Mouse (Mus musculus) heart, adult 2 months (tissue): Measurements from ENCODE around the gene Ftl1-ps1. TPM values are rescaled to one million over a fixed set of nuclear protein-coding genes. Genes with fewer than 3 reads are reported as not detected.

Experiments used
- DNase-seq, 2 experiments: peaks; one replicate each; pipeline ENCODE4 v3.0.0; 2021
- H3K27ac ChIP-seq: fragments of 200-600 bp; 2 replicates; pipeline ENCODE4 v1.8.1; 2022
- H3K27me3 ChIP-seq: fragments of 200-500 bp; 2 replicates; pipeline ENCODE4 v1.6.1; 2012; ENCODE audit warnings: mild to moderate bottlenecking, low read length, inconsistent platforms, mixed read lengths; ENCODE audit not compliant: control insufficient read depth, insufficient read depth
- H3K36me3 ChIP-seq: fragments of 200-500 bp; 2 replicates; pipeline ENCODE4 v1.6.1; 2012; ENCODE audit warnings: low read length, inconsistent platforms; ENCODE audit not compliant: control insufficient read depth, insufficient read depth
- H3K4me1 ChIP-seq: fragments of 200-500 bp; 2 replicates; pipeline ENCODE4 v1.6.1; 2011; ENCODE audit warnings: low read length; ENCODE audit not compliant: control insufficient read depth, insufficient read depth
- H3K4me3 ChIP-seq: fragments of 200-600 bp; 2 replicates; pipeline ENCODE4 v1.8.1; 2022
- H3K79me2 ChIP-seq: fragments of 200-500 bp; replicated peaks from 2 replicates; pipeline ENCODE4 v1.6.1; 2012; ENCODE audit warnings: mild to moderate bottlenecking, inconsistent platforms, low read length, moderate library complexity, mixed read lengths; ENCODE audit not compliant: control insufficient read depth, insufficient read depth
- H3K9ac ChIP-seq: fragments of 200-500 bp; 2 replicates; pipeline ENCODE4 v1.6.1; 2012; ENCODE audit warnings: low read depth, mild to moderate bottlenecking, control low read depth, inconsistent platforms, low read length, mixed read lengths
- EP300 ChIP-seq: fragments of 200-500 bp; IDR thresholded peaks from 2 replicates; pipeline ENCODE4 v1.6.1; 2011; ENCODE audit warnings: low read depth, low read length, control low read depth; ENCODE audit not compliant: insufficient read depth
- POLR2A ChIP-seq: fragments of 200-500 bp; IDR thresholded peaks from 2 replicates; pipeline ENCODE4 v1.6.1; 2011; ENCODE audit warnings: mild to moderate bottlenecking, low read depth, low read length, control low read depth; ENCODE audit not compliant: insufficient read depth
- WGBS: fragments of 180-500 bp; shearing (Covaris S2); methylation state at CpG from one replicate; pipeline ENCODE4 v1.1.7; 2018; 5-methylcytosine and 5-hydroxymethylcytosine counted together
- intact Hi-C: fragments of 180-260 bp; cut with DNase I; formaldehyde crosslinking; loops from one replicate; pipeline ENCODE4 v1.15.1; 2025
- microRNA-seq, 2 experiments: library from miRNA; unstranded; fragments of <30 nt; microRNA quantifications; one replicate each; pipeline ENCODE4 v1.2.0; 2021
- polyA plus RNA-seq: library from polyadenylated mRNA; depleted of rRNA; stranded (reverse); fragments of >200 nt; gene quantifications from 2 replicates; pipeline ENCODE4 v1.2.3, GENCODE M21; 2012; rRNA removed
- total RNA-seq, 2 experiments: library from RNA; stranded (reverse); gene quantifications; 2 replicates each; pipeline ENCODE4 v1.2.3; 2021

Gene Ftl1-ps1
- total and polyA plus RNA-seq, 3 experiments: 14.6 to 342 (median 277) TPM

DNA sequence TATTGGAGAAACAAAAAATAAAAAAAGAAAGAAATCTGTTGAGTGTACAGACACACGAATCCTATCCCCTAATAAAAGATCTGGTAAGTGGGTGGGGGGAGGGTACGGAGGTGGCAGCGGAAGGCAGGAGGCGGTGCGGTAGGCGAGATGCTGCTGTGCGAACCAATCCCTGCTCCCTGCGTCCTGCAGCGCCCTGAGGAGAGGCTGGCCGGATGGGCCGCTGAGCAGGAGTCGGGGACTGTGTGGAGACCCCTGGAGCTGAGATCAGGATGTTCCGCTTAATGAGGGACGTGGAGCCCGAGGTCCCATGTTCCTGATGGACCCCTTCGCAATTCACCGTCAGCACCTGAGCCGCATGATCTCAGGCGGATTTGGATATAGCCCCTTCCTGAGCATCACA lies 40.4 kb downstream of the Ftl1-ps1 start:
- WGBS: 19% methylated on average over 19 of the region's 19 CpGs
- no peak for DNase-seq

More for the DNA sequence above, 40.4 kb downstream of the Ftl1-ps1 start:
- Histone ChIP-seq H3K27me3 (no peaks in the 10 kb centered on the region), H3K79me2 (no peaks in the 10 kb centered on the region), H3K4me1 (no peaks in the 10 kb centered on the region), H3K9ac (no peak overlapping the region), H3K27ac (no peak overlapping the region), H3K4me3 (no peak overlapping the region), H3K36me3 (no peaks in the 10 kb centered on the region)
- TF ChIP-seq POLR2A (no peak), EP300 (no peak)
- intact Hi-C loops: no loop called here

Small RNAs within 50 kb of the gene (microRNA-seq; reads per million reads assigned to microRNA genes)
- 0 reads per million in 2 experiments for gene Mir692-3

Other genes starting within 250 kb of the Ftl1-ps1 start
- 10 to 100 TPM; 47.5 to 54.1 TPM for gene Exoc3, start 191.0 kb upstream of the Ftl1-ps1 start, total RNA-seq
- gene Exoc3, start 191.0 kb upstream of the Ftl1-ps1 start, polyA plus RNA-seq: 51.2 and 69.8 TPM in 2 replicates
- gene Ahrr, start 107.4 kb upstream of the Ftl1-ps1 start, total RNA-seq: under 1 TPM; 0.89 to 0.91 TPM
- 1.2 and 2.7 TPM in 2 replicates for gene Ahrr, start 107.4 kb upstream of the Ftl1-ps1 start, polyA plus RNA-seq
- 10 to 100 TPM; 40.2 to 43.5 TPM for gene Pdcd6, start 82.1 kb upstream of the Ftl1-ps1 start, total RNA-seq
- 51.0 and 84.2 TPM in 2 replicates for gene Pdcd6, start 82.1 kb upstream of the Ftl1-ps1 start, polyA plus RNA-seq
- gene Sdha, start 49.4 kb upstream of the Ftl1-ps1 start, total RNA-seq: 1,000 to 10,000 TPM; 1,363 to 1,571 TPM
- gene Sdha, start 49.4 kb upstream of the Ftl1-ps1 start, polyA plus RNA-seq: 687 and 1,076 TPM in 2 replicates
- gene Ccdc127, start 49.4 kb upstream of the Ftl1-ps1 start, total RNA-seq: 10 to 100 TPM; 51.3 to 53.5 TPM
- gene Ccdc127, start 49.4 kb upstream of the Ftl1-ps1 start, polyA plus RNA-seq: 5.5 and 7.5 TPM in 2 replicates
- 10 to 100 TPM; 69.4 to 75.1 TPM for gene Lrrc14b, start 35.7 kb upstream of the Ftl1-ps1 start, total RNA-seq
- 99.4 and 167 TPM in 2 replicates for gene Lrrc14b, start 35.7 kb upstream of the Ftl1-ps1 start, polyA plus RNA-seq
- gene Zfp72, start 8.9 kb upstream of the Ftl1-ps1 start, total RNA-seq: 1 to 10 TPM; 2.5 to 2.9 TPM
- gene Zfp72, start 8.9 kb upstream of the Ftl1-ps1 start, polyA plus RNA-seq: 0.39 and 1.4 TPM in 2 replicates
- 1 to 10 TPM; 5.2 to 5.6 TPM for gene Zfp825, start 94.3 kb downstream of the Ftl1-ps1 start, total RNA-seq
- 2.1 and 4.3 TPM in 2 replicates for gene Zfp825, start 94.3 kb downstream of the Ftl1-ps1 start, polyA plus RNA-seq
- gene Erap1, start 239.9 kb downstream of the Ftl1-ps1 start, total RNA-seq: 10 to 100 TPM; 40.1 to 51.1 TPM
- 10.6 and 39.8 TPM in 2 replicates for gene Erap1, start 239.9 kb downstream of the Ftl1-ps1 start, polyA plus RNA-seq